Mouse (Mus musculus) thymus, adult 18-20 months (tissue): ENCODE results near the gene Mutyh.
"Not testable (repeated sequence)": the region's sequence is repeated elsewhere in the genome, so short reads cannot be mapped to it uniquely, and the experiment has no call there.

Experiments used
- DNase-seq, 2 experiments: peaks; one replicate each; pipeline ENCODE4 v3.0.0; 2022; ENCODE audit warnings: mixed read lengths in 2 of 2

Mutyh gene

GRCm38 (mm10) chr4:116820902-116821693, 13.6 kb downstream of the Mutyh start:
- DNase-seq, result peak in 1 of 2 experiments; percentile 36

GRCm38 (mm10) chr4:116821694-116822016, 14.1 kb downstream of the Mutyh start, which contains the start of gene Hpdl:
Gene Hpdl, minus strand, starts transcription at chr4:116821707.
- DNase-seq, result no peak

- peak; percentile 61 to 69 for DNase-seq
These were observed 17.1 kb downstream of the Mutyh start for GRCm38 (mm10) chr4:116824541-116825004.

GRCm38 (mm10) chr4:116827819-116828218, 20.3 kb downstream of the Mutyh start:
- no peak for DNase-seq

- no peak for DNase-seq
These were observed 22.0 kb downstream of the Mutyh start for GRCm38 (mm10) chr4:116829364-116830069.

- no peak for DNase-seq
These were observed 22.5 kb downstream of the Mutyh start for GRCm38 (mm10) chr4:116830070-116830368.

- no peak for DNase-seq
These were observed 31.5 kb downstream of the Mutyh start for GRCm38 (mm10) chr4:116838999-116839398.

- not testable (repeated sequence) for DNase-seq
These were observed 32.6 kb downstream of the Mutyh start for GRCm38 (mm10) chr4:116840096-116840495.

- no peak for DNase-seq
These were observed 33.3 kb downstream of the Mutyh start for GRCm38 (mm10) chr4:116840841-116841240.

GRCm38 (mm10) chr4:116844324-116844723, 36.8 kb downstream of the Mutyh start:
- DNase-seq, result no peak

- no peak for DNase-seq
These were observed 42.4 kb downstream of the Mutyh start for GRCm38 (mm10) chr4:116849901-116850300.

- DNase-seq, result no peak
These were observed 46.8 kb downstream of the Mutyh start for GRCm38 (mm10) chr4:116854286-116854685.

- DNase-seq, result no peak
These were observed 49.7 kb downstream of the Mutyh start for GRCm38 (mm10) chr4:116857203-116857602.

GRCm38 (mm10) chr4:116859711-116860110, 52.2 kb downstream of the Mutyh start:
- no peak for DNase-seq

GRCm38 (mm10) chr4:116862023-116862422, 54.5 kb downstream of the Mutyh start:
- no peak for DNase-seq
